Mouse (Mus musculus): Measurements from ENCODE around the gene Ppil1. TPM values are rescaled to one million over a fixed set of nuclear protein-coding genes. Genes with fewer than 3 reads are reported as not detected.
A peak's percentile ranks its signal among the peaks of the same experiment; 100 is the strongest.

Gene Ppil1
- polyA plus RNA-seq, 1 experiment from 2014 or later = 54.0 TPM

- ChIA-PET CTCF (interaction anchor here (1.1 kb wide), 1 partner anchor 9 kb away, joined by 3 read pairs; no protein-coding TSS in a partner anchor), POLR2A (interaction anchor here (1.3 kb wide), 1 partner anchor 13 kb away, joined by 3 read pairs; no protein-coding TSS in a partner anchor)
- in situ Hi-C loops (cut with MboI; ENCODE audit: low pct_unique_long_range_greater_than_20kb) = no loop called here
- ATAC-seq = no peak
- TF ChIP-seq CTCF (IDR thresholded peaks at IDR 0.05) = no peak
- no peak for DNase-seq (ENCODE audit: low read depth, low spot score)
- no peaks in the 10 kb centered on the region for H3K27me3 ChIP-seq
Observed at GRCm38 (mm10) chr17:29302149-29302548, 38.2 kb upstream of the Ppil1 start.

DNA sequence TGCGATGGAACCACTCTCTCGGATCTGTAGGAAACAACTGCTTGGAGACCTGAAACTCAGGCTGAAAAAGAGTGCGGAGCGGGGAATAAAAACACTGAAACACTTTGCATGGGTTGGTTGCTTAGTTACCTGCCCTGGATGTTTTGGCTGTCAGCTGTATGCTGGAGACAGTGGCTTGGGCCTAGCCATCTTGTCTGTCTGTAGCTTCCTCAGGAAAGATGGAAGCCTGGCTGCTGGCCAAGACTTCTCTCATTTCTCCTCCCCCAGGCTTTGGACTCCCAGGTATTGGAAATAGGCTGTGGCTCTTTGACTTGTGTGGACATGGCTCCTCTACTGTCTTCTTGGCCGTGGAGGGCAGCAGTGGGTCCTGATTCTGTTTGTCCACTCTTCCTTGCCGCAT lies 37.4 kb upstream of the Ppil1 start:
- no peak for TF ChIP-seq CTCF (IDR thresholded peaks at IDR 0.05)
- no peaks in the 10 kb centered on the region for H3K27me3 ChIP-seq
- ChIA-PET CTCF (interaction anchor here (1.1 kb wide), 1 partner anchor 10 kb away, joined by 3 read pairs; no protein-coding TSS in a partner anchor), POLR2A (interaction anchor here (1.3 kb wide), 1 partner anchor 14 kb away, joined by 3 read pairs; no protein-coding TSS in a partner anchor)
- in situ Hi-C loops (cut with MboI; ENCODE audit: low pct_unique_long_range_greater_than_20kb) = no loop called here
- DNase-seq (ENCODE audit: low read depth, low spot score) (no peak), ATAC-seq (no peak)

- POLR2A ChIA-PET = interaction anchor here (1.3 kb wide), 1 partner anchor 14 kb away, joined by 3 read pairs; no protein-coding TSS in a partner anchor
- CTCF ChIA-PET = interaction anchor here (1.1 kb wide), 1 partner anchor 11 kb away, joined by 3 read pairs; no protein-coding TSS in a partner anchor
- in situ Hi-C loops (cut with MboI; ENCODE audit: low pct_unique_long_range_greater_than_20kb) = no loop called here
- H3K27me3 ChIP-seq = no peaks in the 10 kb centered on the region
- TF ChIP-seq CTCF (IDR thresholded peaks at IDR 0.05) = no peak
- DNase-seq (ENCODE audit: low read depth, low spot score) (no peak), ATAC-seq (no peak)
Observed at GRCm38 (mm10) chr17:29300926-29301325, 36.9 kb upstream of the Ppil1 start.

DNA sequence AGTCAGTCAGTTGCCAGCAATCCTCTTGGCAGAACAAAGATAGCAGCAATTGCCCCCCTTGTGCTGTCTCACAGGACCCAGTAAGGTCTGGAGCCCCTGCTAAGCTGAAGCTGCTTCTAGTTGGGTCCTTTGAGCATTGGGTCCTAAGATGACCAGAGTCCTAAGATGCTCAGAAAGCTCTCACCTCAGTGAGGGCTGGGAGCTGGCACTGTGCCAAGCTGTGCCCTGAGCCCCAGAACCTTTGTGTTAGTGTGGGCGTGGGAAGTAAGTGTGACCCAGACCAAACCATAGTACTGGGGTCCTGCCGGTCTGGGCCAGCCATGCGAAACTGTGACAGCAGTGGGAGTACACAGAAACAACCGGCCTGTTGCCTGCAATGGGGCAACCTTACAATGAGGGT lies 35.3 kb upstream of the Ppil1 start:
- CTCF ChIA-PET = no interaction called here
- in situ Hi-C loops (cut with MboI; ENCODE audit: low pct_unique_long_range_greater_than_20kb) = no loop called here
- no peak for TF ChIP-seq CTCF (IDR thresholded peaks at IDR 0.05)
- DNase-seq (ENCODE audit: low read depth, low spot score) (peak; percentile 10), ATAC-seq (no peak)
- no peaks in the 10 kb centered on the region for H3K27me3 ChIP-seq
- POLR2A ChIA-PET = no interaction called here

- no peak for ATAC-seq
- no peak for DNase-seq (ENCODE audit: low read depth, low spot score)
- CTCF ChIA-PET = interaction anchor here (1.0 kb wide), 1 partner anchor 9 kb away, joined by 3 read pairs; no protein-coding TSS in a partner anchor
- TF ChIP-seq CTCF (IDR thresholded peaks at IDR 0.05) = no peak
- in situ Hi-C loops (cut with MboI; ENCODE audit: low pct_unique_long_range_greater_than_20kb) = no loop called here
- POLR2A ChIA-PET = interaction anchor here (1.3 kb wide), 1 partner anchor 58 kb away, joined by 3 read pairs; no protein-coding TSS in a partner anchor
- no peaks in the 10 kb centered on the region for H3K27me3 ChIP-seq
Observed at GRCm38 (mm10) chr17:29297813-29298212, 33.8 kb upstream of the Ppil1 start.

DNA sequence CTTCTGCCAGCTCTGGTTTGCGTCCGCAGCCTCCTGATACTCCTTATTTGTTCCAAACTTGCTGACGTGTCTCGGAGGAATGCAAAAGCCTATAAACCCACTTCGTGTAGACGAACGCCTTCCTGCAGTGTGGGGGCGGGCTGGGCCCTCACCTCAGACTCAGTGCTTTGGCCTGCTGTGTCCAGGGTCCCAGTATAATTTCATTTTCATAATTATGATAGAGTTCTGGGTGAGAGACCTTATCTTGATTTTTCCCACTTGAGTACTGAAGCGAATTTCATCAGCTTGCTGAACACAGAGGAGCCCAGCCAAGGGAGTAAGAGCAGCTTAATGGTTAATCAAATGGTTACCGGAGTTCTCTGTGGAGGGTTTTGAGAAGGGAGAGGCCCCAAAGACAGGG lies 33.3 kb upstream of the Ppil1 start:
- CTCF ChIA-PET = interaction anchor here (1.0 kb wide), 1 partner anchor 9 kb away, joined by 3 read pairs; no protein-coding TSS in a partner anchor

DNA sequence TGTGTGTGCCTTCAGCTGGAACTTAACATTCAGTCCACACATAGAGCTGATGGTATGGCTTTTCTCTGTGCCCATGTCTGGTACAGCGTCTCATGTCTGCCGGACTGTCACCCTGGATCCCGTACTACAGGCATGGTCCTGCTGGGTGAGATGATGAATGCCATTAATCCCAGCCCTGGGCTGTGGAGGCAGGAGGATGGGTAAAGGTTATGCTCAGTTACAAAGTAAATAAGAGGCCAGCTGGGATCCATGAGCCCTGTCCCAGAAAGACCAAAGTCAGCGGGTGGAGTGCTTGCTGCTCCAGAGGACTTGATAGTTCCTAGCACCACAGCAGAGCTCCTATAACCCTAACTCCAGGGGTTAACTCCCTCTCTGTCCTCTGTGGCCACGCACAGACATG lies 31.8 kb upstream of the Ppil1 start:
- DNase-seq (ENCODE audit: low read depth, low spot score) = no peak
- in situ Hi-C loops (cut with MboI; ENCODE audit: low pct_unique_long_range_greater_than_20kb) = no loop called here
- H3K27me3 ChIP-seq = no peaks in the 10 kb centered on the region
- ChIA-PET CTCF (no interaction called here), POLR2A (no interaction called here)
- no peak for ATAC-seq
- TF ChIP-seq CTCF (IDR thresholded peaks at IDR 0.05) = no peak

More for the DNA sequence above, 33.3 kb upstream of the Ppil1 start:
- TF ChIP-seq CTCF (IDR thresholded peaks at IDR 0.05) = no peak
- POLR2A ChIA-PET = interaction anchor here (1.3 kb wide), 1 partner anchor 59 kb away, joined by 3 read pairs; no protein-coding TSS in a partner anchor
- ATAC-seq (no peak), DNase-seq (ENCODE audit: low read depth, low spot score) (no peak)
- in situ Hi-C loops (cut with MboI; ENCODE audit: low pct_unique_long_range_greater_than_20kb) = no loop called here
- no peaks in the 10 kb centered on the region for H3K27me3 ChIP-seq

GRCm38 (mm10) chr17:29293807-29294605 lies 30.0 kb upstream of the Ppil1 start:
- POLR2A ChIA-PET = no interaction called here
- in situ Hi-C loops (cut with MboI; ENCODE audit: low pct_unique_long_range_greater_than_20kb) = no loop called here

DNA sequence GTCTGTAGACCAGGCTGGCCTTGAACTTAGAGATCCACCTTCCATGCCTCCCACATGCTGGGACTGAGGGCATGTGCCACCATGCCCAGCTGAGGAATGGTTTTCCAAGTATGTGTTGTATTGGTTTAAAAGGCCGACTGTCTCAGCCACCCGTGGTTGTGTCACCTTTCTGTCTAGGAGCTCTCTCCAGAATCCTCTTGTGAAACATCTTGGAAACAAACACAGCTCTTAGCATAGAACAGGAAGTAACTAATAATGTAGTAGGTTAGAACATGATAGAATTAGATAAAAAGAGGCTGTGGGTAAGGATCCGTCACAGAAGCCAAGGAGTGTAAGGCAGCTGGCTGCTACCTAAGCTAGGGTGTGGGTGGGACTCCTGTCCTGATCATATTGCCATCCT lies 29.0 kb upstream of the Ppil1 start:
- ChIA-PET POLR2A (no interaction called here), CTCF (no interaction called here)
- no peaks in the 10 kb centered on the region for H3K27me3 ChIP-seq
- TF ChIP-seq CTCF (IDR thresholded peaks at IDR 0.05) = no peak
- in situ Hi-C loops (cut with MboI; ENCODE audit: low pct_unique_long_range_greater_than_20kb) = no loop called here
- ATAC-seq (no peak), DNase-seq (ENCODE audit: low read depth, low spot score) (no peak)

More at GRCm38 (mm10) chr17:29293807-29294605, 30.0 kb upstream of the Ppil1 start:
- no peaks in the 10 kb centered on the region for H3K27me3 ChIP-seq
- ATAC-seq = no peak
- CTCF ChIA-PET = no interaction called here
- DNase-seq (ENCODE audit: low read depth, low spot score) = no peak
- TF ChIP-seq CTCF (IDR thresholded peaks at IDR 0.05) = no peak

- DNase-seq (ENCODE audit: low read depth, low spot score) (no peak), ATAC-seq (no peak)
- POLR2A ChIA-PET = no interaction called here
- H3K27me3 ChIP-seq = no peaks in the 10 kb centered on the region
- CTCF ChIA-PET = no interaction called here
- in situ Hi-C loops (cut with MboI; ENCODE audit: low pct_unique_long_range_greater_than_20kb) = no loop called here
- TF ChIP-seq CTCF (IDR thresholded peaks at IDR 0.05) = no peak
Observed at GRCm38 (mm10) chr17:29291793-29292192, 27.8 kb upstream of the Ppil1 start.

DNA sequence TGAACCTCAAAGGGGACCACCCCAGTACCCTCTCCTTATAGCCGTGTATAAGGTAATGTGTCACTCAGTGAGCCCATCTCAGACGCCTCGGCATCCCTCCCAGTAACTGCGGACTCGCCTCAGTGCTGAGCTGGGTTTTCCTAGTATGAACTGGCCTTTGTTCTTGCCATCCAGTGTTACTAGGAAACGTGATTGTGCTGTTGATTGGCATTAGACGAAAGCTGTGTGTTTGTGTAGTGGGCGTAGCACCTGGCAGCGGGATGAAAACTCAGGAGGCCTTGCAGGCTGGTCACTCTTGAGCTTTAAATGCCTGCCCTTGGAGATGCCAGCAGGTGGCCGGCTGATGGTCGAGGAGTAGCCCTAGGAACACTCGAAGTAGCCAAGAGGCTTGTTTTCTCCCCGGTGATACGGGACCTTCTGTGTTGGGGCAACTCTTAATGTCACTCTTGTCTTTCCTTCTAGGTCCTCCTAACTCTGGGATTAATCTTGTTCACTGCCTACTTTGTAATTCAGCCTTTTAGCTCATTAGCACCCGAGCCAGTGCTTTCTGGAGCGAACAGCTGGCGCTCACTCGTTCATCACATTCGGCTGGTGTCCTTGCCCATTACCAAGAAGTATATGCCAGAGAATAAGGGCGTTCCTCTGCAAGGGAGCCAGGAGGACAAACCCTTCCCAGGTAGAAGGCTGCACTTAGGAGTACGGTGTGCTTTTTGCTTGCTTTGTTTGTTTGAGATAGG lies 18.4 kb upstream of the Ppil1 start:
- ATAC-seq = no peak
- H3K27me3 ChIP-seq = no peaks in the 10 kb centered on the region
- CTCF ChIA-PET = no interaction called here
- POLR2A ChIA-PET = no interaction called here
- in situ Hi-C loops (cut with MboI; ENCODE audit: low pct_unique_long_range_greater_than_20kb) = no loop called here
- no peak for TF ChIP-seq CTCF (IDR thresholded peaks at IDR 0.05)
- no peak for DNase-seq (ENCODE audit: low read depth, low spot score)

Data from Patski (cell line).